Mouse (Mus musculus): Measurements from ENCODE around the gene Dlg1. TPM values are rescaled to one million over a fixed set of nuclear protein-coding genes. Genes with fewer than 3 reads are reported as not detected.
A peak's percentile ranks its signal among the peaks of the same experiment; 100 is the strongest.

Dlg1 gene
- polyA plus RNA-seq (2012): 0.10 and 0.45 TPM in 2 replicates

GRCm38 (mm10) chr16:31663379-31664286 lies at the start of gene Dlg1:
Dlg1 (plus strand) TSS chr16:31663443.
- TF ChIP-seq TAL1 (IDR thresholded peaks at IDR 0.05; ENCODE audit: low read length) (no peak), GATA1 (IDR thresholded peaks at IDR 0.05; ENCODE audit: low read length) (no peak)
- Histone ChIP-seq H3K27me3 (ENCODE audit: control insufficient read depth) (peaks cover 42% of the 10 kb centered on the region), H3K4me3 (replicated peaks) (peak within 1 kb of the TSS; percentile 89), H3K36me3 (ENCODE audit: control insufficient read depth) (peaks cover 31% of the 10 kb centered on the region), H3K9me3 (ENCODE audit: control insufficient read depth, low read length) (no peaks in the 10 kb centered on the region), H3K4me1 (ENCODE audit: control insufficient read depth) (peaks cover 44% of the 10 kb centered on the region)

GRCm38 (mm10) chr16:31616382-31616781 lies 46.9 kb upstream of the Dlg1 start:
- Histone ChIP-seq H3K4me1 (ENCODE audit: control insufficient read depth) (peaks cover 8% of the 10 kb centered on the region), H3K4me3 (replicated peaks) (no peak overlapping the region), H3K36me3 (ENCODE audit: control insufficient read depth) (no peaks in the 10 kb centered on the region), H3K9me3 (ENCODE audit: control insufficient read depth, low read length) (peaks cover 5% of the 10 kb centered on the region; the same call in 1 of the 2 replicates), H3K27me3 (ENCODE audit: control insufficient read depth) (peaks cover 17% of the 10 kb centered on the region)
- no peak for TF ChIP-seq GATA1 (IDR thresholded peaks at IDR 0.05; ENCODE audit: low read length)
- TF ChIP-seq TAL1 (IDR thresholded peaks at IDR 0.05; ENCODE audit: low read length): no peak

- Histone ChIP-seq H3K9me3 (ENCODE audit: control insufficient read depth, low read length) (peaks cover 5% of the 10 kb centered on the region; the same call in 1 of the 2 replicates), H3K4me1 (ENCODE audit: control insufficient read depth) (peaks cover 8% of the 10 kb centered on the region), H3K27me3 (ENCODE audit: control insufficient read depth) (peaks cover 17% of the 10 kb centered on the region), H3K4me3 (replicated peaks) (no peak overlapping the region), H3K36me3 (ENCODE audit: control insufficient read depth) (no peaks in the 10 kb centered on the region)
- TF ChIP-seq GATA1 (IDR thresholded peaks at IDR 0.05; ENCODE audit: low read length) (no peak), TAL1 (IDR thresholded peaks at IDR 0.05; ENCODE audit: low read length) (no peak)
These were observed 46.1 kb upstream of the Dlg1 start for GRCm38 (mm10) chr16:31617128-31617527.

- TF ChIP-seq TAL1 (IDR thresholded peaks at IDR 0.05; ENCODE audit: low read length): no peak
- no peak for TF ChIP-seq GATA1 (IDR thresholded peaks at IDR 0.05; ENCODE audit: low read length)
- peaks cover 5% of the 10 kb centered on the region; the same call in 1 of the 2 replicates for H3K9me3 ChIP-seq (ENCODE audit: control insufficient read depth, low read length)
- H3K27me3 ChIP-seq (ENCODE audit: control insufficient read depth): peaks cover 17% of the 10 kb centered on the region
- H3K36me3 ChIP-seq (ENCODE audit: control insufficient read depth): no peaks in the 10 kb centered on the region
- H3K4me1 ChIP-seq (ENCODE audit: control insufficient read depth): peaks cover 9% of the 10 kb centered on the region
- no peak overlapping the region for H3K4me3 ChIP-seq (replicated peaks)
These were observed 45.3 kb upstream of the Dlg1 start for GRCm38 (mm10) chr16:31617823-31618371.

GRCm38 (mm10) chr16:31618671-31619070 lies 44.6 kb upstream of the Dlg1 start:
- peaks cover 17% of the 10 kb centered on the region for H3K27me3 ChIP-seq (ENCODE audit: control insufficient read depth)
- TF ChIP-seq GATA1 (IDR thresholded peaks at IDR 0.05; ENCODE audit: low read length) (no peak), TAL1 (IDR thresholded peaks at IDR 0.05; ENCODE audit: low read length) (no peak)
- peaks cover 11% of the 10 kb centered on the region for H3K4me1 ChIP-seq (ENCODE audit: control insufficient read depth)
- no peaks in the 10 kb centered on the region for H3K36me3 ChIP-seq (ENCODE audit: control insufficient read depth)
- H3K4me3 ChIP-seq (replicated peaks): no peak overlapping the region
- peaks cover 5% of the 10 kb centered on the region; the same call in 1 of the 2 replicates for H3K9me3 ChIP-seq (ENCODE audit: control insufficient read depth, low read length)

GRCm38 (mm10) chr16:31619675-31620335 lies 43.4 kb upstream of the Dlg1 start:
- H3K4me3 ChIP-seq (replicated peaks): no peak overlapping the region
- TF ChIP-seq TAL1 (IDR thresholded peaks at IDR 0.05; ENCODE audit: low read length): no peak
- TF ChIP-seq GATA1 (IDR thresholded peaks at IDR 0.05; ENCODE audit: low read length): no peak
- H3K4me1 ChIP-seq (ENCODE audit: control insufficient read depth): peaks cover 21% of the 10 kb centered on the region

GRCm38 (mm10) chr16:31622356-31622755 lies 40.9 kb upstream of the Dlg1 start:
- H3K9me3 ChIP-seq (ENCODE audit: control insufficient read depth, low read length): peaks cover 5% of the 10 kb centered on the region; the same call in 1 of the 2 replicates
- TF ChIP-seq TAL1 (IDR thresholded peaks at IDR 0.05; ENCODE audit: low read length) (no peak), GATA1 (IDR thresholded peaks at IDR 0.05; ENCODE audit: low read length) (no peak)

More at GRCm38 (mm10) chr16:31619675-31620335, 43.4 kb upstream of the Dlg1 start:
- Histone ChIP-seq H3K9me3 (ENCODE audit: control insufficient read depth, low read length) (peaks cover 5% of the 10 kb centered on the region; the same call in 1 of the 2 replicates), H3K27me3 (ENCODE audit: control insufficient read depth) (peaks cover 17% of the 10 kb centered on the region), H3K36me3 (ENCODE audit: control insufficient read depth) (no peaks in the 10 kb centered on the region)

GRCm38 (mm10) chr16:31623136-31623535 lies 40.1 kb upstream of the Dlg1 start:
- Histone ChIP-seq H3K9me3 (ENCODE audit: control insufficient read depth, low read length) (peaks cover 5% of the 10 kb centered on the region; the same call in 1 of the 2 replicates), H3K27me3 (ENCODE audit: control insufficient read depth) (peaks cover 3% of the 10 kb centered on the region), H3K4me3 (replicated peaks) (no peak overlapping the region), H3K36me3 (ENCODE audit: control insufficient read depth) (no peaks in the 10 kb centered on the region), H3K4me1 (ENCODE audit: control insufficient read depth) (peaks cover 37% of the 10 kb centered on the region)
- TF ChIP-seq TAL1 (IDR thresholded peaks at IDR 0.05; ENCODE audit: low read length) (no peak), GATA1 (IDR thresholded peaks at IDR 0.05; ENCODE audit: low read length) (no peak)

More at GRCm38 (mm10) chr16:31622356-31622755, 40.9 kb upstream of the Dlg1 start:
- no peak overlapping the region for H3K4me3 ChIP-seq (replicated peaks)
- H3K36me3 ChIP-seq (ENCODE audit: control insufficient read depth): no peaks in the 10 kb centered on the region
- H3K4me1 ChIP-seq (ENCODE audit: control insufficient read depth): peaks cover 37% of the 10 kb centered on the region
- H3K27me3 ChIP-seq (ENCODE audit: control insufficient read depth): peaks cover 10% of the 10 kb centered on the region

Measured in erythroblast, embryonic 14.5 days (primary cell).